Mouse (Mus musculus) cerebellum, postnatal 25 days (tissue): Measurements from ENCODE around the gene Guk1.
A peak's percentile ranks its signal among the peaks of the same experiment; 100 is the strongest.

Experiments
- DNase-seq, 2 experiments: peaks; one replicate each; pipeline ENCODE4 v3.0.0; 2021; ENCODE audit warnings: mixed read lengths in 2 of 2

The Guk1 gene

GRCm38 (mm10) chr11:59209580-59209979, 17.6 kb upstream of the Guk1 start:
- peak in 1 of 2 experiments; percentile 52 for DNase-seq

GRCm38 (mm10) chr11:59209003-59209441, 17.0 kb upstream of the Guk1 start:
- DNase-seq = peak; percentile 62 to 73

- DNase-seq = peak; percentile 96 to 97
Observed at GRCm38 (mm10) chr11:59208153-59208831, 16.3 kb upstream of the Guk1 start, which contains the start of gene 2310033P09Rik. 2310033P09Rik (plus strand) TSS chr11:59208321.

DNA sequence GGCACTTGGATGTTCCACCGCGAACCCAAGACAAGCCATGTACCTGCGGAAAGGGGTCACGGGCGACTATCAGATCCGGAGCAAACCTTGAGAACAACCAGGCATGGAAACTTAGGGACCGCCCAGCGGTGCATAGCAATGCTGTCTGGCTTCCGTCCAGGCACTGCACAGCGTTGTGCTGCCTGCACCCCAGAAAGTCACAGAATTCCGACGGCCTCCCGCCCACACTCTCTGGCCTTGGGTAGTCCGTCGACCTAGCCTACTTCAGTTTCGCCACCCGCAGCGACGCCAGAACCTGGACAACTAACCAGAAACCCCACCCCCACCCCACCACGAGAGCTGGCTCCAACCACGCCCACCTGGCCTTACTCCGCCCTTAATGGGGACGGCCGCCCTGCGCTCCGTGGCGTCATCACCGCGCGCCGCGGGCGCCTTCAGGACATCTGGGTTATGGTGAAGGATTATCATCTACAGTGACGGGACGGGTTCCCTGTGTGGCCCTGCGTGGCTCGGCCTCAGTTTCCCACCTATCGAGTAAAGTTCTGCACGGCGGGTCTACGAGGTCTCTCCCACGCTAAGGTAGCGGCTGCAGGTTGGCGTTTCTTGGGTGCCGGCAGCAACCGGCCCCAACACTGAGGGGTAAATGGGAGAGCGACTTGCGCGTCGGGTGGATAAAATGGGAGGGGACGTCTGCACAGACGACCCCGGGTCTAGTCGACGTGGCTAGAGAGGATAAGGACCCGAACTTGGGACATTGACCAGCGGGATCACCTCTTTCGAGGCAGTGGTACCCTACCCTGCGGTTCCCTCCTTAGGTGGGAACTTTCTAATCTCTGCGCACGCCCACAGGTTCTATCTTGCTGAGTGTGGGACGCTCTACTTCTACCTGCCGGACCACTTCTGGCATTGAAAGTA, 10.3 kb upstream of the Guk1 start, which contains the start of gene Mrpl55:
TSS of gene Mrpl55 (plus strand) at position 406 of the 915 bp plus-strand sequence.
- DNase-seq = peak; percentile 92 to 97

- no peak for DNase-seq
Observed at GRCm38 (mm10) chr11:59201216-59202002, 9.4 kb upstream of the Guk1 start.

- no peak for DNase-seq
Observed at GRCm38 (mm10) chr11:59196230-59196629, 4.2 kb upstream of the Guk1 start.

GRCm38 (mm10) chr11:59191231-59192058, 567 bp downstream of the Guk1 start:
- peak; percentile 92 to 94 for DNase-seq

GRCm38 (mm10) chr11:59187706-59188105, 4.3 kb downstream of the Guk1 start:
- no peak for DNase-seq

- DNase-seq = no peak
Observed at GRCm38 (mm10) chr11:59185490-59185889, 6.5 kb downstream of the Guk1 start.

- peak; percentile 66 to 76 for DNase-seq
Observed at GRCm38 (mm10) chr11:59183821-59184220, 8.2 kb downstream of the Guk1 start.

GRCm38 (mm10) chr11:59182864-59183331, 9.1 kb downstream of the Guk1 start, which contains the start of gene Gjc2:
Gjc2 (minus strand) TSS chr11:59183213.
- peak; percentile 56 to 63 for DNase-seq

DNA sequence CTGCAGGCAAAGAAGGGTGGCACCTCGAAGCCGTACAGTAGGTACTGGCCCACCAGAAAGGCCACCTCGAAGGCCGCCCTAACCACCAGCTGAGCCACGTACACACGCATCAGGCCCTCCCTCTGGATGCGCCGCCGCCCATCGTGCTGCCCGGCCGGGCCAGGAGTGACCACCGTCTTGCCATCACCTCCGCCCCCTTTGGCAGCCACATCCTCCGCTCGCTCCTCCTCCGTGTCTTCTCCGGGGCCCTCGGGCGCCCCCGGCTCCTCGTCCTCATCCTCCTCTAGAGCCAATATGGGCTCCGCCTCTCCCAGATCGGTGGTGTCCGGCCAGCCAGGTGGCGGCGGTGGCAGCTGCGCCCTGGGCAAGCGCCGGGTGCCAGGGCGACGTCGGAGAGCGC, 15.1 kb downstream of the Guk1 start:
- no peak for DNase-seq

GRCm38 (mm10) chr11:59176475-59176874, 15.5 kb downstream of the Guk1 start:
- DNase-seq = no peak

GRCm38 (mm10) chr11:59174189-59174838, 17.7 kb downstream of the Guk1 start:
- DNase-seq = no peak

DNA sequence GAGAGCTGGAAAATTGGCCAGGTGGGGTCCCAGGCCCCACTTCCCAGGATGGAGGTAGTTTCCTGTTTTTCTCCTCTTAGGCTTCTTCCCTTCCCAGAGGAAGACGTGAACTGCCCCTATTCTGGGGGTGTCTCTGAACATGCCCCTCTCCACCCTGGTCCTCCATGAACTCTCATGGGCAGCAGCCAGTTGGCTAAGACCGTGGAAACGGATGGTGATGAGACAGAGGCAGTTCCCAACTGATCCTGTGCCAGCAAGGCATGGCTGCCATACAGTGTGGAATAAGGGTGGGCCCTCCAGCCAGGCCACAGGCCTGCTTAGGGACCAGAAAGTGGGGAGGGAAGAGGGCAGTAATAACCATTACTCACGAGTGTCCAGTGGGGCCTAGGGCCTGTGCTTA, 21.5 kb downstream of the Guk1 start:
- DNase-seq = no peak

DNA sequence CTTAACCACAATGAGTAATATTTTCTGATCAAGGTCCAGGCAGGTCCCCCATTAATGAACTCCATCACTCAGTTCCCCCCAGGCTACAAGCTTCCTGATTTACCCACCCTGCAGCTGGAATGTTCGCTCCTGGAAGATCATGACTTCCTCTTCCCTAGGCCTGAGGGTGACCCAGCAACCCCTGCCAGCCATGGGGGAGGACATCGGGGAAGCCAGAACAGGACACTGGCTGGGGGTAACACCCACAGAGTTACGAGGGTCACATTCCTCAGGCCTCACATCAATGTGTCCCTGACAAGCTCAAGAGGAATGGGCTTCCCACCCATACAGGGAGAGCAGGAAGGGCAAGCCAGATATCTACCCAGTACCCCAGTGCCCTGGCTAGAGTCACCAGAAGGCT, 22.2 kb downstream of the Guk1 start:
- DNase-seq = no peak

DNA sequence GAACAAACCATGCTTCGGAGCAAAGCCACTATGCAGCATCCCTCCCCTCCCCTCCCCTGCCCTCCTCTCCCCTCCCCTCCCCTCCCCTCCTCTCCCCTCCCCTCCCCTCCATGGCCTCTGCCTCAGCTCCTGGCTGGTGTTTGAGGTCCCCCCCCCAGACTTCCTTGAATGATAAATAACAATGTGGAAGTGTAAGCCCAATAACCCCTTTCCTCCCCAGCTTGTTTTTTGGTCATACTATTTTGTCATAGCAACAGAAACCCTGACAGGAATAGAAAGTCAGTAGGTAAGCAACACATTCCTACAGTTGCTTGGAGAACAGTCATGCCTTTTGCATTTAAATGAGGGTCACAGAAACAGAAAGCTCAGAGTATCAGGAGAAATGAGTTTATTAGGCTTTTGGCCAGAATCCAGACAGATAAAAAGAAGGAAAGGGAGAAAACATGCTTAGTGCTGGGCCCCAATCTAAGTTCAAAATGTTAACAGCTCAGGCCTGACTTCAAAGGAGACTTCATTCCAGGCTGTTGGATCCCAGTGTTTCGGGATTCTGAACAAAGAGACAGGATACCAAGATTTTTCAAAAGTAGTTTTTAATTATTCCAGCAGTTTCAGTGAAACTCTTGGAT, 26.3 kb downstream of the Guk1 start:
- DNase-seq = no peak

- no peak for DNase-seq
Observed at GRCm38 (mm10) chr11:59164384-59164783, 27.6 kb downstream of the Guk1 start.

DNA sequence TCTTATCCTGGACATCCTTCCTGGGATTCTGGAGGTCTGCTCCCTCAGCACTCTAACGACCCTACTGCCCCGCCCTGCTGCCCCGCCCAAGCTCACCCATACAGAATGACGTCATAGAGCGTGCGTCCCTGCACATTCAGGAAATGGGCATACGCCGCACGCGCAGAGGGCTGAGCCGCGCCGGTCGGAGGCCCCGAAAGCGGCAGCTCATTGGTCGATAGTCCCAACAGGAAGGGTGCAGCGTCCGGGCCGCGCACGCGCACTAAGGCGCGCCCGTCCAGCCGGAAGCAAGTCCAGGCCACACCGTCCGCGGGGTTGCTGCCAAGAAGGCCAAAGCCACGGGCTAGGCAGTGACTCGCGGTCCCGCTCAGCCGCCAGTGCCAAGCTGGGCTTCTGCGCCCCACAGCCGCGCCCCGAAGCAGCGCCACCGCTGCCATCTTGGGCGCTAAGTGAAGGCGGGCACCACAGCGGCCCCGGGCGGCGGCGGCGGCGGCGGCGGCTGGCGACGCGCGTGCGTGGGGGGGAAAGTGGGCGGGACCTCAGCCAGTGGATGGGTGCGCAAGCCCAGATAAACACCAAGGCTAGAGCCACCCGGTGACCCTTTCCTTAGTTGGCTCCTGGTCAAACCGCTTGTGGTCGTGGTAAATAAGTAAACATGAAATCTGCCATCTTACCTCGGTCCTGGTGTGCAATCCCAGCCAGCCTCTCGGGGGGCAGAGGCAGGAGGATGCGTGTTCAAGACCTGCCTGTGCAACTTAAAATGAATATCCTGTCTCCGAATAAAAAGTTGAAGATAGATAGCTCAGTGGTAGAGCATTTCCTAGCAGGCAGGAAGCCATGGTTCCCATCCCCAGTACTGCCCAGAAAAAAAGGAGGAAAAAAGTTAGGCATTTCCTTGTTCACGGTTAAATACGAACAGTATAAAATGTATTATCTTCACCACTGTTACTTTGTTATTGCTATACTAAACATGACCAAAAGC, 28.5 kb downstream of the Guk1 start, which contains the start of gene Iba57:
TSS of gene Iba57 (minus strand) at position 485 of the 982 bp plus-strand sequence.
- DNase-seq = peak; percentile 98 to 99
